Mouse (Mus musculus): ENCODE results near the gene Hdac7.

The Hdac7 gene

GRCm38 (mm10) chr15:97799446-97799845 lies 44.9 kb downstream of the Hdac7 start:
- in situ Hi-C loops (cut with MboI; ENCODE audit: unreplicated experiment in 2 of 2), result loop anchor here in 1 of 2 experiments (10.0 to 25.0 kb wide), 2 partner anchors 337 to 605 kb away; no protein-coding TSS in a partner anchor

- in situ Hi-C loops (cut with MboI; ENCODE audit: unreplicated experiment in 2 of 2), result loop anchor here in 1 of 2 experiments (10.0 to 25.0 kb wide), 2 partner anchors 336 to 603 kb away; no protein-coding TSS in a partner anchor
Measured at GRCm38 (mm10) chr15:97798134-97798533, 46.2 kb downstream of the Hdac7 start.

- in situ Hi-C loops (cut with MboI; ENCODE audit: unreplicated experiment in 2 of 2), result loop anchor here in 1 of 2 experiments (10.0 to 25.0 kb wide), 2 partner anchors 334 to 602 kb away; no protein-coding TSS in a partner anchor
Measured at GRCm38 (mm10) chr15:97796674-97797310, 47.5 kb downstream of the Hdac7 start.

GRCm38 (mm10) chr15:97795559-97796235 lies 48.6 kb downstream of the Hdac7 start:
- in situ Hi-C loops (cut with MboI; ENCODE audit: unreplicated experiment in 2 of 2), result loop anchor here in 1 of 2 experiments (10.0 to 25.0 kb wide), 2 partner anchors 333 to 601 kb away; no protein-coding TSS in a partner anchor

GRCm38 (mm10) chr15:97794268-97794667 lies 50.0 kb downstream of the Hdac7 start:
- in situ Hi-C loops (cut with MboI; ENCODE audit: unreplicated experiment in 2 of 2), result loop anchor here (5.0 to 25.0 kb wide), 4 partner anchors 53 to 599 kb away; no protein-coding TSS in a partner anchor

GRCm38 (mm10) chr15:97793386-97794153 lies 50.7 kb downstream of the Hdac7 start:
- in situ Hi-C loops (cut with MboI; ENCODE audit: unreplicated experiment in 2 of 2), result loop anchor here (5.0 to 25.0 kb wide), 4 partner anchors 54 to 599 kb away; no protein-coding TSS in a partner anchor

- in situ Hi-C loops (cut with MboI; ENCODE audit: unreplicated experiment in 2 of 2), result loop anchor here (5.0 to 25.0 kb wide), 4 partner anchors 56 to 596 kb away; no protein-coding TSS in a partner anchor
Measured at GRCm38 (mm10) chr15:97791126-97791700, 53.1 kb downstream of the Hdac7 start.

- in situ Hi-C loops (cut with MboI; ENCODE audit: unreplicated experiment in 2 of 2), result loop anchor here (5.0 to 25.0 kb wide), 4 partner anchors 57 to 595 kb away; no protein-coding TSS in a partner anchor
Measured at GRCm38 (mm10) chr15:97789761-97790505, 54.4 kb downstream of the Hdac7 start.

GRCm38 (mm10) chr15:97788821-97789220 lies 55.5 kb downstream of the Hdac7 start:
- in situ Hi-C loops (cut with MboI; ENCODE audit: unreplicated experiment in 2 of 2), result loop anchor here (10.0 to 25.0 kb wide), 2 partner anchors 327 to 594 kb away; no protein-coding TSS in a partner anchor

- in situ Hi-C loops (cut with MboI; ENCODE audit: unreplicated experiment in 2 of 2), result loop anchor here (10.0 to 25.0 kb wide), 2 partner anchors 326 to 593 kb away; no protein-coding TSS in a partner anchor
Measured at GRCm38 (mm10) chr15:97787799-97788667, 56.3 kb downstream of the Hdac7 start.

- in situ Hi-C loops (cut with MboI; ENCODE audit: unreplicated experiment in 2 of 2), result loop anchor here (10.0 to 25.0 kb wide), 2 partner anchors 325 to 592 kb away; no protein-coding TSS in a partner anchor
Measured at GRCm38 (mm10) chr15:97787148-97787798, 57.0 kb downstream of the Hdac7 start.

- in situ Hi-C loops (cut with MboI; ENCODE audit: unreplicated experiment in 2 of 2), result loop anchor here (10.0 to 25.0 kb wide), 2 partner anchors 324 to 592 kb away; no protein-coding TSS in a partner anchor
Measured at GRCm38 (mm10) chr15:97786412-97787112, 57.7 kb downstream of the Hdac7 start.

- in situ Hi-C loops (cut with MboI; ENCODE audit: unreplicated experiment in 2 of 2), result loop anchor here (10.0 to 25.0 kb wide), 2 partner anchors 324 to 591 kb away; no protein-coding TSS in a partner anchor
Measured at GRCm38 (mm10) chr15:97785731-97786411, 58.4 kb downstream of the Hdac7 start.

GRCm38 (mm10) chr15:97784561-97785161 lies 59.6 kb downstream of the Hdac7 start:
- in situ Hi-C loops (cut with MboI; ENCODE audit: unreplicated experiment in 2 of 2), result loop anchor here (5.0 to 25.0 kb wide), 4 partner anchors 67 to 590 kb away; partner anchors contain the start of gene Tmem106c (in 1 of the 2)

GRCm38 (mm10) chr15:97784092-97784559 lies 60.2 kb downstream of the Hdac7 start:
- in situ Hi-C loops (cut with MboI; ENCODE audit: unreplicated experiment in 2 of 2), result loop anchor here (5.0 to 25.0 kb wide), 4 partner anchors 67 to 589 kb away; partner anchors contain the start of gene Tmem106c (in 1 of the 2)

- in situ Hi-C loops (cut with MboI; ENCODE audit: unreplicated experiment in 2 of 2), result loop anchor here (5.0 to 25.0 kb wide), 4 partner anchors 65 to 588 kb away; partner anchors contain the start of gene Tmem106c (in 1 of the 2)
Measured at GRCm38 (mm10) chr15:97782749-97783105, 61.6 kb downstream of the Hdac7 start.
